Mouse (Mus musculus) midbrain, embryonic 14.5 days (tissue): ENCODE data around the gene Hist1h3e. TPM values are rescaled to one million over a fixed set of nuclear protein-coding genes. Genes with fewer than 3 reads are reported as not detected.
"Not testable (repeated sequence)": the region's sequence is repeated elsewhere in the genome, so short reads cannot be mapped to it uniquely, and the experiment has no call there.

Source experiments
- ATAC-seq: fragments of 200-750 bp; cut with Nextera tagmentation; 2 replicates; pipeline ENCODE4 v1.8.0; 2017; ENCODE audit warnings: moderate number of reproducible peaks, moderate library complexity; ENCODE audit not compliant: low FRiP score, low TSS enrichment
- DNase-seq: peaks from one replicate; pipeline ENCODE4 v3.0.0-alpha.2; 2015
- H3K27ac ChIP-seq: fragments of 300-500 bp; sonication (generic); replicated peaks from 2 replicates; pipeline ENCODE4 v1.5.1; 2014; ENCODE audit warnings: mild to moderate bottlenecking, low read depth, low read length, moderate library complexity
- H3K27me3 ChIP-seq: fragments of 300-500 bp; sonication (generic); 2 replicates; pipeline ENCODE4 v1.6.1; 2014; ENCODE audit warnings: low read length, control low read depth, mixed read lengths; ENCODE audit not compliant: control insufficient read depth, insufficient read depth
- H3K36me3 ChIP-seq: fragments of 300-500 bp; sonication (generic); 2 replicates; pipeline ENCODE4 v1.6.1; 2014; ENCODE audit warnings: low read length, control low read depth; ENCODE audit not compliant: control insufficient read depth, insufficient read depth
- H3K4me1 ChIP-seq: fragments of 300-500 bp; sonication (generic); 2 replicates; pipeline ENCODE4 v1.6.1; 2014; ENCODE audit warnings: mild to moderate bottlenecking, antibody characterized with exemption, low read length, control low read depth; ENCODE audit not compliant: control insufficient read depth, insufficient read depth
- H3K4me2 ChIP-seq: fragments of 300-500 bp; sonication (generic); 2 replicates; pipeline ENCODE4 v1.6.1; 2014; ENCODE audit warnings: mild to moderate bottlenecking, low read length, moderate library complexity
- H3K4me3 ChIP-seq: fragments of 300-500 bp; sonication (generic); replicated peaks from 2 replicates; pipeline ENCODE4 v1.5.1; 2014; ENCODE audit warnings: low read depth, low read length
- H3K9ac ChIP-seq: fragments of 300-500 bp; sonication (generic); replicated peaks from 2 replicates; pipeline ENCODE4 v1.6.1; 2014; ENCODE audit warnings: mild to moderate bottlenecking, low read length, moderate library complexity
- H3K9me3 ChIP-seq: fragments of 300-500 bp; sonication (generic); 2 replicates; pipeline ENCODE4 v1.6.1; 2016; ENCODE audit warnings: low read length, control low read depth, mixed read lengths; ENCODE audit not compliant: control insufficient read depth
- WGBS: fragments of 180-500 bp; shearing (Covaris S2); extraction: QIAGEN DNeasy Blood & Tissue Kit; methylation state at CpG from one replicate; pipeline ENCODE4 v1.1.7; 2014; 5-methylcytosine and 5-hydroxymethylcytosine counted together
- polyA plus RNA-seq: library from polyadenylated mRNA; unstranded; fragments of >200 nt; fragmentation: Nextera tagmentation; extraction: Ambion mirVana; gene quantifications from 2 replicates; pipeline ENCODE4 v1.2.1, GENCODE M21; 2014

Gene Hist1h3e
- 3.1 and 3.8 TPM in 2 replicates for polyA plus RNA-seq

GRCm38 (mm10) chr13:23561883-23562659 lies at the start of gene Hist1h3e:
TSS of gene Hist1h3e (minus strand) at chr13:23562369.
- DNase-seq: peak; percentile 98
- Histone ChIP-seq H3K4me2 (peak within 1 kb of the TSS; percentile 75), H3K4me3 (peak within 1 kb of the TSS; percentile 42), H3K27ac (peak within 1 kb of the TSS; percentile 97), H3K9ac (peak within 1 kb of the TSS; percentile 59)
- WGBS: under 1% methylated on average over 55 of the region's 67 CpGs
- not testable (repeated sequence) for H3K27me3 ChIP-seq, H3K4me1 ChIP-seq, H3K9me3 ChIP-seq, H3K36me3 ChIP-seq
- ATAC-seq: peak; percentile 94

- H3K27ac ChIP-seq: no peak overlapping the region
- DNase-seq (no peak), ATAC-seq (no peak)
- no peak overlapping the region for H3K4me2 ChIP-seq
- no peaks in the 10 kb centered on the region for H3K9me3 ChIP-seq
- WGBS: 83% methylated on average over 3 of the region's 3 CpGs
- H3K9ac ChIP-seq: no peak overlapping the region
- no peak overlapping the region for H3K4me3 ChIP-seq
- no peaks in the 10 kb centered on the region for H3K27me3 ChIP-seq
- H3K36me3 ChIP-seq: no peaks in the 10 kb centered on the region
- no peaks in the 10 kb centered on the region for H3K4me1 ChIP-seq
Measured at GRCm38 (mm10) chr13:23611638-23612037, 49.5 kb upstream of the Hist1h3e start.

- Histone ChIP-seq H3K27ac (no peak overlapping the region), H3K4me1 (no peaks in the 10 kb centered on the region), H3K4me3 (no peak overlapping the region), H3K36me3 (no peaks in the 10 kb centered on the region), H3K9ac (no peak overlapping the region), H3K27me3 (no peaks in the 10 kb centered on the region), H3K4me2 (no peak overlapping the region), H3K9me3 (no peaks in the 10 kb centered on the region)
- DNase-seq: no peak
- WGBS: 64% methylated on average over 2 of the region's 2 CpGs
- no peak for ATAC-seq
Measured at GRCm38 (mm10) chr13:23610393-23610792, 48.2 kb upstream of the Hist1h3e start.

- Histone ChIP-seq H3K4me3 (no peak overlapping the region), H3K27me3 (no peaks in the 10 kb centered on the region), H3K4me2 (no peak overlapping the region), H3K36me3 (no peaks in the 10 kb centered on the region), H3K9me3 (no peaks in the 10 kb centered on the region), H3K9ac (no peak overlapping the region), H3K27ac (no peak overlapping the region), H3K4me1 (no peaks in the 10 kb centered on the region)
- DNase-seq: no peak
- ATAC-seq: no peak
Measured at GRCm38 (mm10) chr13:23609844-23610243, 47.7 kb upstream of the Hist1h3e start.

GRCm38 (mm10) chr13:23609209-23609608 lies 47.0 kb upstream of the Hist1h3e start:
- H3K4me2 ChIP-seq: no peak overlapping the region
- H3K4me3 ChIP-seq: no peak overlapping the region
- no peaks in the 10 kb centered on the region for H3K4me1 ChIP-seq
- ATAC-seq (no peak), DNase-seq (no peak)
- no peaks in the 10 kb centered on the region for H3K27me3 ChIP-seq
- no peak overlapping the region for H3K9ac ChIP-seq
- no peak overlapping the region for H3K27ac ChIP-seq
- no peaks in the 10 kb centered on the region for H3K36me3 ChIP-seq
- H3K9me3 ChIP-seq: no peaks in the 10 kb centered on the region
- WGBS: 91% methylated on average over 4 of the region's 4 CpGs

- H3K36me3 ChIP-seq: no peaks in the 10 kb centered on the region
- H3K27ac ChIP-seq: no peak overlapping the region
- no peaks in the 10 kb centered on the region for H3K9me3 ChIP-seq
- ATAC-seq (no peak), DNase-seq (no peak)
- H3K4me1 ChIP-seq: no peaks in the 10 kb centered on the region
- H3K9ac ChIP-seq: no peak overlapping the region
- H3K4me3 ChIP-seq: no peak overlapping the region
- no peak overlapping the region for H3K4me2 ChIP-seq
- WGBS: 94% methylated on average over 3 of the region's 3 CpGs
- H3K27me3 ChIP-seq: no peaks in the 10 kb centered on the region
Measured at GRCm38 (mm10) chr13:23605052-23605451, 42.9 kb upstream of the Hist1h3e start.

GRCm38 (mm10) chr13:23604452-23604851 lies 42.3 kb upstream of the Hist1h3e start:
- no peak for ATAC-seq
- Histone ChIP-seq H3K9me3 (no peaks in the 10 kb centered on the region), H3K36me3 (no peaks in the 10 kb centered on the region), H3K27ac (no peak overlapping the region), H3K4me2 (no peak overlapping the region), H3K27me3 (no peaks in the 10 kb centered on the region), H3K9ac (no peak overlapping the region), H3K4me3 (no peak overlapping the region), H3K4me1 (no peaks in the 10 kb centered on the region)
- WGBS: 94% methylated on average over 3 of the region's 3 CpGs
- DNase-seq: no peak

- no peak overlapping the region for H3K27ac ChIP-seq
- no peak overlapping the region for H3K9ac ChIP-seq
- 82% methylated on average over 7 of the region's 7 CpGs for WGBS
- no peaks in the 10 kb centered on the region for H3K36me3 ChIP-seq
- ATAC-seq (no peak), DNase-seq (no peak)
- no peak overlapping the region for H3K4me2 ChIP-seq
- no peaks in the 10 kb centered on the region for H3K9me3 ChIP-seq
- no peak overlapping the region for H3K4me3 ChIP-seq
- no peaks in the 10 kb centered on the region for H3K4me1 ChIP-seq
- no peaks in the 10 kb centered on the region for H3K27me3 ChIP-seq
Measured at GRCm38 (mm10) chr13:23603182-23603699, 41.1 kb upstream of the Hist1h3e start.

- ATAC-seq (no peak), DNase-seq (peak; percentile 88)
- Histone ChIP-seq H3K27me3 (no peaks in the 10 kb centered on the region), H3K4me3 (no peak overlapping the region), H3K4me2 (no peak overlapping the region), H3K9ac (no peak overlapping the region), H3K9me3 (no peaks in the 10 kb centered on the region), H3K4me1 (no peaks in the 10 kb centered on the region), H3K27ac (no peak overlapping the region), H3K36me3 (no peaks in the 10 kb centered on the region)
- WGBS: 10% methylated on average over 9 of the region's 9 CpGs
Measured at GRCm38 (mm10) chr13:23597957-23598356, 35.8 kb upstream of the Hist1h3e start.
